Mouse (Mus musculus) heart, postnatal 0 days (tissue): Measurements from ENCODE around the gene Sema6d.

Experiments
- CTCF ChIP-seq: IDR thresholded peaks from 2 replicates; pipeline ENCODE4 v1.5.1; 2016; ENCODE audit warnings: antibody characterized with exemption, control low read depth, low read depth
- EP300 ChIP-seq: IDR thresholded peaks from 2 replicates; pipeline ENCODE4 v1.6.1; 2016; ENCODE audit warnings: antibody characterized with exemption, low read depth

- TF ChIP-seq EP300 (no peak), CTCF (no peak)
Observed at GRCm38 (mm10) chr2:124430708-124431107, 340.9 kb downstream of the Sema6d start.
